In the genomic region with DNA sequence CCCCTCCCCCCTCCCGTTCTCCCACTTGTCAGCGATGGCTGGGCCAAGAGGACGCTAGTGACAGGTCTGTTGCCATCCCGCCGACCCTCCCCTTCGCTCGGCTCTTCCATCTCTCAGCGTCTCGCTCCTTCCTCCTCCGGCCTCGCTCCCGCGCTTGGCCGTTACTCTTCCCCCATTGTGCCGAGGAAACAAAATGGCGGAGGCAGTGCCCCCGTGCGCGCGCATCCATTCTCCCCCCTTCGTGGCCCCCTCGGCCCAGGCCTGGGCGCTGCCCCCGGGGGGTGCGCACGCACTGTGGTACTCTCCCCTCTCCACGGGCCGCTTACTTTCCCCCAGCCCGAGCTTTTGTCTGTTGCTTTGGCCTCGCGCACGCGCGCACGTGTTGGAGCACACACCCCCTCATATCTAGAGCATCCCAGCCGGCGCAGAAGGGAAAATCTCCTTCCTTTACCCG, we compare ENCODE assay signal across 8 mouse cellular contexts. TPM values are rescaled to one million over a fixed set of nuclear protein-coding genes. Genes with fewer than 3 reads are reported as not detected.
DNase-seq lines count a peak whose midpoint lies in the region; ATAC-seq and TF ChIP-seq lines count a peak whose summit lies in the region.

No protein-coding gene starts in this region.

- no peaks in the 10 kb centered on the region for H3K9me3 ChIP-seq in embryonic facial prominence, embryonic 15.5 days (replicated peaks)
- H3K9me3 ChIP-seq in heart, embryonic 10.5 days = no peaks in the 10 kb centered on the region
- no peaks in the 10 kb centered on the region for H3K9me3 ChIP-seq in kidney, embryonic 16.5 days (ENCODE audit: low read length)
- H3K9me3 ChIP-seq in liver, embryonic 11.5 days (ENCODE audit: control insufficient read depth, low read length) = no peaks in the 10 kb centered on the region

- peak; percentile 22; the same call in 1 of the 2 replicates for TF ChIP-seq POLR2A in bone marrow, adult 2 months (IDR thresholded peaks at IDR 0.05; ENCODE audit: borderline replicate concordance, control insufficient read depth, low read depth, low read length)

- peaks cover 15% of the 10 kb centered on the region for H3K36me3 ChIP-seq in embryonic facial prominence, embryonic 15.5 days
- H3K36me3 ChIP-seq in heart, embryonic 10.5 days = peaks cover 18% of the 10 kb centered on the region
- H3K36me3 ChIP-seq in kidney, embryonic 16.5 days (ENCODE audit: insufficient read depth, low read length) = peaks cover 13% of the 10 kb centered on the region
- no peaks in the 10 kb centered on the region; the same call in 1 of the 2 replicates for H3K36me3 ChIP-seq in liver, embryonic 11.5 days (ENCODE audit: control insufficient read depth, insufficient read depth, low read length)
- H3K36me3 ChIP-seq in splenic B cell, adult 2 months (ENCODE audit: control insufficient read depth, insufficient read depth, low read length, poor library complexity, severe bottlenecking) = peaks cover 2% of the 10 kb centered on the region; the same call in 1 of the 2 replicates

- TF ChIP-seq CTCF in bone marrow, adult 2 months (IDR thresholded peaks at IDR 0.05; ENCODE audit: control insufficient read depth, insufficient read depth, low read length) = no peak

- H3K4me3 ChIP-seq in bone marrow, adult 2 months (replicated peaks; ENCODE audit: control insufficient read depth, low read depth, low read length) = peak overlapping the region; percentile 81
- peak overlapping the region; percentile 85 for H3K4me3 ChIP-seq in embryonic facial prominence, embryonic 15.5 days (replicated peaks)
- H3K4me3 ChIP-seq in heart, embryonic 10.5 days = peak overlapping the region; percentile 93
- H3K4me3 ChIP-seq in kidney, embryonic 16.5 days (ENCODE audit: low read length) = peak overlapping the region; percentile 92
- peak overlapping the region; percentile 76 for H3K4me3 ChIP-seq in liver, embryonic 11.5 days (ENCODE audit: low read depth, low read length)

- DNase-seq in 416B (ENCODE audit: low read depth) = peak; percentile 66
- DNase-seq in heart, embryonic 10.5 days (ENCODE audit: low spot score) = peak; percentile 91
- peak; percentile 84 for DNase-seq in liver, embryonic 11.5 days (ENCODE audit: low spot score)
- peak; percentile 85 for DNase-seq in naive thymus-derived CD4-positive, alpha-beta T cell, adult 2 months (ENCODE audit: low read depth)
- peak; percentile 91 for DNase-seq in splenic B cell, adult 2 months (ENCODE audit: low read depth, low spot score)

- peak overlapping the region; percentile 63 for H3K27ac ChIP-seq in bone marrow, adult 2 months (ENCODE audit: control insufficient read depth, insufficient read depth, low read depth, low read length, poor library complexity)
- peak overlapping the region; percentile 95 for H3K27ac ChIP-seq in embryonic facial prominence, embryonic 15.5 days (replicated peaks)
- H3K27ac ChIP-seq in heart, embryonic 10.5 days = peak overlapping the region; percentile 95
- peak overlapping the region; percentile 85 for H3K27ac ChIP-seq in kidney, embryonic 16.5 days (ENCODE audit: low read length)
- peak overlapping the region; percentile 76 for H3K27ac ChIP-seq in liver, embryonic 11.5 days (ENCODE audit: low read depth, low read length)

- WGBS in bone marrow, adult 2 months = under 1% methylated on average over 38 of the region's 38 CpGs
- WGBS in embryonic facial prominence, embryonic 15.5 days = under 1% methylated on average over 38 of the region's 38 CpGs
- under 1% methylated on average over 37 of the region's 38 CpGs for WGBS in heart, embryonic 10.5 days
- 1% methylated on average over 33 of the region's 38 CpGs for WGBS in kidney, embryonic 16.5 days
- WGBS in liver, embryonic 11.5 days = 1% methylated on average over 38 of the region's 38 CpGs

- peak; percentile 41 for ATAC-seq in embryonic facial prominence, embryonic 15.5 days (ENCODE audit: insufficient number of reproducible peaks, low FRiP score, low TSS enrichment, low read depth)
- peak; percentile 72 for ATAC-seq in kidney, embryonic 16.5 days (ENCODE audit: low FRiP score, low TSS enrichment)
- ATAC-seq in liver, embryonic 11.5 days (replicated peaks; ENCODE audit: low FRiP score) = peak; percentile 56

- peak overlapping the region; percentile 79 for H3K4me2 ChIP-seq in embryonic facial prominence, embryonic 15.5 days (replicated peaks)
- H3K4me2 ChIP-seq in kidney, embryonic 16.5 days (replicated peaks; ENCODE audit: low read depth, low read length) = peak overlapping the region; percentile 74
- peak overlapping the region; percentile 84 for H3K4me2 ChIP-seq in liver, embryonic 11.5 days

- H3K4me1 ChIP-seq in bone marrow, adult 2 months (ENCODE audit: control insufficient read depth, insufficient read depth, low read length) = peaks cover 1% of the 10 kb centered on the region
- peaks cover 21% of the 10 kb centered on the region for H3K4me1 ChIP-seq in embryonic facial prominence, embryonic 15.5 days
- H3K4me1 ChIP-seq in heart, embryonic 10.5 days = peaks cover 8% of the 10 kb centered on the region; the same call in 1 of the 2 replicates
- H3K4me1 ChIP-seq in kidney, embryonic 16.5 days (ENCODE audit: insufficient read depth, low read length) = peaks cover 21% of the 10 kb centered on the region
- peaks cover 17% of the 10 kb centered on the region for H3K4me1 ChIP-seq in liver, embryonic 11.5 days (replicated peaks; ENCODE audit: control insufficient read depth, insufficient read depth, low read length)

- peak overlapping the region; percentile 74 for H3K9ac ChIP-seq in embryonic facial prominence, embryonic 15.5 days
- H3K9ac ChIP-seq in kidney, embryonic 16.5 days (replicated peaks; ENCODE audit: low read length) = peak overlapping the region; percentile 77
- peak overlapping the region; percentile 78 for H3K9ac ChIP-seq in liver, embryonic 11.5 days (ENCODE audit: low read depth, low read length)

- H3K27me3 ChIP-seq in embryonic facial prominence, embryonic 15.5 days = no peaks in the 10 kb centered on the region
- H3K27me3 ChIP-seq in heart, embryonic 10.5 days (ENCODE audit: insufficient read depth, poor library complexity, severe bottlenecking) = no peaks in the 10 kb centered on the region
- no peaks in the 10 kb centered on the region for H3K27me3 ChIP-seq in kidney, embryonic 16.5 days (ENCODE audit: insufficient read depth, low read length)
- H3K27me3 ChIP-seq in liver, embryonic 11.5 days (replicated peaks; ENCODE audit: control insufficient read depth, insufficient read depth, low read length) = no peaks in the 10 kb centered on the region
- H3K27me3 ChIP-seq in splenic B cell, adult 2 months (ENCODE audit: control insufficient read depth, insufficient read depth, low read length, poor library complexity, severe bottlenecking) = no peaks in the 10 kb centered on the region

RNA-seq across cellular contexts. Expression of a gene that starts 0.5 kb away (rescaled TPM):
- polyA plus RNA-seq in bone marrow, adult 2 months (2011; ENCODE audit: insufficient read depth, insufficient read length, low replicate concordance, missing spikeins) = 24.2 and 40.1 TPM in 2 replicates
- polyA plus RNA-seq in embryonic facial prominence, embryonic 15.5 days (2015; fragmentation: Nextera tagmentation; extraction: Ambion mirVana) = 179 and 180 TPM in 2 replicates
- polyA plus RNA-seq in heart, embryonic 10.5 days (2016; fragmentation: Nextera tagmentation; extraction: Ambion mirVana) = 166 and 197 TPM in 2 replicates
- polyA plus RNA-seq in kidney, embryonic 16.5 days (2015; fragmentation: Nextera tagmentation; extraction: Ambion mirVana) = 208 and 220 TPM in 2 replicates
- 141 and 149 TPM in 2 replicates for polyA plus RNA-seq in liver, embryonic 11.5 days (2014; fragmentation: Nextera tagmentation; extraction: Ambion mirVana)

RNA-seq across cellular contexts. Expression of a gene that starts 43.5 kb away (rescaled TPM):
- 24.8 and 56.3 TPM in 2 replicates for polyA plus RNA-seq in bone marrow, adult 2 months (2011; ENCODE audit: insufficient read depth, insufficient read length, low replicate concordance, missing spikeins)
- 47.5 and 48.6 TPM in 2 replicates for polyA plus RNA-seq in embryonic facial prominence, embryonic 15.5 days (2015; fragmentation: Nextera tagmentation; extraction: Ambion mirVana)
- 38.9 and 51.3 TPM in 2 replicates for polyA plus RNA-seq in heart, embryonic 10.5 days (2016; fragmentation: Nextera tagmentation; extraction: Ambion mirVana)
- 62.8 and 64.5 TPM in 2 replicates for polyA plus RNA-seq in kidney, embryonic 16.5 days (2015; fragmentation: Nextera tagmentation; extraction: Ambion mirVana)
- 59.2 and 60.2 TPM in 2 replicates for polyA plus RNA-seq in liver, embryonic 11.5 days (2014; fragmentation: Nextera tagmentation; extraction: Ambion mirVana)

RNA-seq across cellular contexts. Expression of a gene that starts 47.7 kb away (rescaled TPM):
- 57.3 and 106 TPM in 2 replicates for polyA plus RNA-seq in bone marrow, adult 2 months (2011; ENCODE audit: insufficient read depth, insufficient read length, low replicate concordance, missing spikeins)
- polyA plus RNA-seq in embryonic facial prominence, embryonic 15.5 days (2015; fragmentation: Nextera tagmentation; extraction: Ambion mirVana) = 133 and 143 TPM in 2 replicates
- polyA plus RNA-seq in heart, embryonic 10.5 days (2016; fragmentation: Nextera tagmentation; extraction: Ambion mirVana) = 69.2 and 70.4 TPM in 2 replicates
- polyA plus RNA-seq in kidney, embryonic 16.5 days (2015; fragmentation: Nextera tagmentation; extraction: Ambion mirVana) = 116 and 122 TPM in 2 replicates
- 57.2 and 61.2 TPM in 2 replicates for polyA plus RNA-seq in liver, embryonic 11.5 days (2014; fragmentation: Nextera tagmentation; extraction: Ambion mirVana)

RNA-seq across cellular contexts. Expression of a gene that starts 56.0 kb away (rescaled TPM):
- 1.8 TPM in 1 of 2 replicates, not detected in the other for polyA plus RNA-seq in bone marrow, adult 2 months (2011; ENCODE audit: insufficient read depth, insufficient read length, low replicate concordance, missing spikeins)
- 38.1 and 46.9 TPM in 2 replicates for polyA plus RNA-seq in embryonic facial prominence, embryonic 15.5 days (2015; fragmentation: Nextera tagmentation; extraction: Ambion mirVana)
- 2.0 and 6.1 TPM in 2 replicates for polyA plus RNA-seq in heart, embryonic 10.5 days (2016; fragmentation: Nextera tagmentation; extraction: Ambion mirVana)
- 45.2 and 48.9 TPM in 2 replicates for polyA plus RNA-seq in kidney, embryonic 16.5 days (2015; fragmentation: Nextera tagmentation; extraction: Ambion mirVana)
- 1.2 and 1.6 TPM in 2 replicates for polyA plus RNA-seq in liver, embryonic 11.5 days (2014; fragmentation: Nextera tagmentation; extraction: Ambion mirVana)

RNA-seq across cellular contexts. Expression of a gene that starts 56.5 kb away (rescaled TPM):
- 86.9 and 130 TPM in 2 replicates for polyA plus RNA-seq in bone marrow, adult 2 months (2011; ENCODE audit: insufficient read depth, insufficient read length, low replicate concordance, missing spikeins)
- 79.7 and 85.9 TPM in 2 replicates for polyA plus RNA-seq in embryonic facial prominence, embryonic 15.5 days (2015; fragmentation: Nextera tagmentation; extraction: Ambion mirVana)
- 81.6 and 92.1 TPM in 2 replicates for polyA plus RNA-seq in heart, embryonic 10.5 days (2016; fragmentation: Nextera tagmentation; extraction: Ambion mirVana)
- 85.7 and 92.4 TPM in 2 replicates for polyA plus RNA-seq in kidney, embryonic 16.5 days (2015; fragmentation: Nextera tagmentation; extraction: Ambion mirVana)
- polyA plus RNA-seq in liver, embryonic 11.5 days (2014; fragmentation: Nextera tagmentation; extraction: Ambion mirVana) = 72.7 and 79.5 TPM in 2 replicates

Comparison
In these comparisons a context has a peak if more than half of its experiments do, and no peak if none do; other contexts are left out.
1. Peak in every context shown above with its lines: DNase-seq, ATAC-seq, H3K4me3 ChIP-seq and H3K27ac ChIP-seq.